Mouse (Mus musculus) ES-E14 (cell line): Measurements from ENCODE around the gene Gm11037.
A peak's percentile ranks its signal among the peaks of the same experiment; 100 is the strongest.

Source experiments
- CHD2 ChIP-seq: IDR thresholded peaks from 2 replicates; pipeline ENCODE4 v1.6.1; 2014; ENCODE audit warnings: mild to moderate bottlenecking, low read depth, low read length, inconsistent platforms
- HCFC1 ChIP-seq: IDR thresholded peaks from 2 replicates; pipeline ENCODE4 v1.6.1; 2012; ENCODE audit warnings: low read length, inconsistent platforms, borderline replicate concordance; ENCODE audit not compliant: insufficient read depth
- MAFK ChIP-seq: IDR thresholded peaks from 2 replicates; pipeline ENCODE4 v1.6.1; 2014; ENCODE audit warnings: mild to moderate bottlenecking, low read depth, low read length, inconsistent platforms; ENCODE audit not compliant: insufficient read depth
- ZC3H11A ChIP-seq: IDR thresholded peaks from 2 replicates; pipeline ENCODE4 v1.6.1; 2012; ENCODE audit warnings: low read depth, mild to moderate bottlenecking, inconsistent platforms, low read length, borderline replicate concordance
- ZNF384 ChIP-seq: IDR thresholded peaks from 2 replicates; pipeline ENCODE4 v1.6.1; 2012; ENCODE audit warnings: low read depth, low read length, inconsistent platforms

GRCm38 (mm10) chr2:131174700-131175099 is 41.4 kb downstream of the Gm11037 start:
- TF ChIP-seq MAFK (no peak), HCFC1 (peak; percentile 98), ZC3H11A (no peak), ZNF384 (no peak), CHD2 (no peak)
